Mouse (Mus musculus) embryo, embryonic 11 days (tissue): Measurements from ENCODE around the gene Fam20a.

Experiments used
- DNase-seq: peaks from one replicate; pipeline ENCODE4 v3.0.0-alpha.2; 2015

The Fam20a gene

GRCm38 (mm10) chr11:109721781-109722446, at the start of gene Fam20a:
TSS of gene Fam20a (minus strand) at chr11:109722279.
- peak; percentile 62 for DNase-seq

GRCm38 (mm10) chr11:109771381-109771780, 49.3 kb upstream of the Fam20a start:
- no peak for DNase-seq

GRCm38 (mm10) chr11:109770185-109770584, 48.1 kb upstream of the Fam20a start:
- DNase-seq, result no peak

- DNase-seq, result no peak
Measured at GRCm38 (mm10) chr11:109769091-109769490, 47.0 kb upstream of the Fam20a start.

GRCm38 (mm10) chr11:109760063-109760462, 38.0 kb upstream of the Fam20a start:
- DNase-seq, result no peak

- no peak for DNase-seq
Measured at GRCm38 (mm10) chr11:109758616-109759215, 36.6 kb upstream of the Fam20a start.

GRCm38 (mm10) chr11:109754105-109754602, 32.1 kb upstream of the Fam20a start:
- DNase-seq, result no peak

GRCm38 (mm10) chr11:109751636-109752603, 29.8 kb upstream of the Fam20a start:
- peak; percentile 26 for DNase-seq

GRCm38 (mm10) chr11:109745210-109745609, 23.1 kb upstream of the Fam20a start:
- no peak for DNase-seq

- DNase-seq, result no peak
Measured at GRCm38 (mm10) chr11:109737967-109738366, 15.9 kb upstream of the Fam20a start.

GRCm38 (mm10) chr11:109736406-109736805, 14.3 kb upstream of the Fam20a start:
- DNase-seq, result no peak

- no peak for DNase-seq
Measured at GRCm38 (mm10) chr11:109734341-109734740, 12.3 kb upstream of the Fam20a start.

- DNase-seq, result no peak
Measured at GRCm38 (mm10) chr11:109732726-109733438, 10.8 kb upstream of the Fam20a start.

GRCm38 (mm10) chr11:109728371-109728770, 6.3 kb upstream of the Fam20a start:
- DNase-seq, result no peak

- DNase-seq, result no peak
Measured at GRCm38 (mm10) chr11:109722711-109723110, 632 bp upstream of the Fam20a start.

- peak; percentile 71 for DNase-seq
Measured at GRCm38 (mm10) chr11:109721320-109721780, 729 bp downstream of the Fam20a start.

GRCm38 (mm10) chr11:109720809-109721319, 1.2 kb downstream of the Fam20a start:
- DNase-seq, result peak; percentile 32

GRCm38 (mm10) chr11:109719399-109719798, 2.7 kb downstream of the Fam20a start:
- DNase-seq, result no peak

- DNase-seq, result no peak
Measured at GRCm38 (mm10) chr11:109717966-109718895, 3.8 kb downstream of the Fam20a start.

- no peak for DNase-seq
Measured at GRCm38 (mm10) chr11:109717448-109717847, 4.6 kb downstream of the Fam20a start.

- DNase-seq, result peak; percentile 18
Measured at GRCm38 (mm10) chr11:109716981-109717380, 5.1 kb downstream of the Fam20a start.
